Comparison of ENCODE assay signal across 26 mouse cellular contexts in genomic region chr11:112720652-112721051, GRCm38 (mm10).
DNase-seq lines count a peak whose midpoint lies in the region; ATAC-seq and TF ChIP-seq lines count a peak whose summit lies in the region.
"Had no signal": no experiment of that assay in that cellular context is flagged by ENCODE, and none has a peak within 500 bp of the region (broad histone marks: within the 10 kb centered on the region; RNA-seq: fewer than 3 reads in every experiment).

No protein-coding gene starts in this region.

- H3K9ac ChIP-seq in intestine, embryonic 15.5 days: no peak overlapping the region
- H3K9ac ChIP-seq in intestine, postnatal 0 days (ENCODE audit: low read depth, low read length): no peak overlapping the region
- H3K9ac ChIP-seq in liver, adult 2 months (ENCODE audit: low read depth, low read length): no peak overlapping the region
- no peak overlapping the region for H3K9ac ChIP-seq in liver, embryonic 11.5 days (ENCODE audit: low read depth, low read length)
- H3K9ac ChIP-seq: embryonic facial prominence, embryonic 12.5 days; embryonic facial prominence, embryonic 15.5 days; forebrain, embryonic 12.5 days; forebrain, embryonic 15.5 days; heart, embryonic 12.5 days; heart, embryonic 15.5 days; hindbrain, embryonic 14.5 days had no signal

- no peaks in the 10 kb centered on the region for H3K4me1 ChIP-seq in intestine, embryonic 15.5 days (replicated peaks)
- no peaks in the 10 kb centered on the region for H3K4me1 ChIP-seq in intestine, postnatal 0 days (replicated peaks; ENCODE audit: control insufficient read depth, insufficient read depth, low read length)
- H3K4me1 ChIP-seq in liver, adult 2 months (ENCODE audit: control insufficient read depth, insufficient read depth, low read length): peaks cover 10% of the 10 kb centered on the region
- H3K4me1 ChIP-seq in liver, embryonic 11.5 days (replicated peaks; ENCODE audit: control insufficient read depth, insufficient read depth, low read length): no peaks in the 10 kb centered on the region; the same call in 1 of the 2 replicates
- H3K4me1 ChIP-seq: embryonic facial prominence, embryonic 12.5 days; embryonic facial prominence, embryonic 15.5 days; forebrain, embryonic 12.5 days; forebrain, embryonic 15.5 days had no signal

- WGBS in intestine, embryonic 15.5 days: 60% methylated on average over 4 of the region's 4 CpGs
- WGBS in intestine, postnatal 0 days: 43% methylated on average over 4 of the region's 4 CpGs
- WGBS in liver, adult 2 months: 36% methylated on average over 4 of the region's 4 CpGs
- WGBS in liver, embryonic 11.5 days: 81% methylated on average over 4 of the region's 4 CpGs

- H3K9me3 ChIP-seq in intestine, embryonic 15.5 days: no peaks in the 10 kb centered on the region
- H3K9me3 ChIP-seq in intestine, postnatal 0 days (ENCODE audit: control insufficient read depth): no peaks in the 10 kb centered on the region
- H3K9me3 ChIP-seq in liver, embryonic 11.5 days (ENCODE audit: control insufficient read depth, low read length): no peaks in the 10 kb centered on the region
- H3K9me3 ChIP-seq: embryonic facial prominence, embryonic 12.5 days; embryonic facial prominence, embryonic 15.5 days; heart, embryonic 15.5 days had no signal

- no peak overlapping the region for H3ac ChIP-seq in C2C12 (ENCODE audit: control insufficient read depth, insufficient read length, low read depth)

- no peak overlapping the region for H3K4me3 ChIP-seq in intestine, embryonic 15.5 days (replicated peaks)
- H3K4me3 ChIP-seq in intestine, postnatal 0 days (ENCODE audit: low read depth, low read length): no peak overlapping the region
- H3K4me3 ChIP-seq in liver, adult 2 months (ENCODE audit: insufficient read depth, low read depth, low read length): no peak overlapping the region
- no peak overlapping the region for H3K4me3 ChIP-seq in liver, embryonic 11.5 days (ENCODE audit: low read depth, low read length)
- H3K4me3 ChIP-seq in C2C12 (ENCODE audit: insufficient read depth, poor library complexity, severe bottlenecking): no peak overlapping the region
- H3K4me3 ChIP-seq: embryonic facial prominence, embryonic 12.5 days; embryonic facial prominence, embryonic 15.5 days; forebrain, embryonic 12.5 days; forebrain, embryonic 15.5 days; heart, embryonic 12.5 days; heart, embryonic 15.5 days had no signal

- no peaks in the 10 kb centered on the region for H3K36me3 ChIP-seq in intestine, embryonic 15.5 days
- H3K36me3 ChIP-seq in intestine, postnatal 0 days (ENCODE audit: control insufficient read depth, insufficient read depth): no peaks in the 10 kb centered on the region
- H3K36me3 ChIP-seq in liver, adult 2 months (ENCODE audit: control insufficient read depth, insufficient read depth, low read length): no peaks in the 10 kb centered on the region
- H3K36me3 ChIP-seq in liver, embryonic 11.5 days (ENCODE audit: control insufficient read depth, insufficient read depth, low read length): no peaks in the 10 kb centered on the region
- H3K36me3 ChIP-seq in C2C12 (ENCODE audit: control insufficient read depth, insufficient read depth): no peaks in the 10 kb centered on the region
- H3K36me3 ChIP-seq: embryonic facial prominence, embryonic 12.5 days; embryonic facial prominence, embryonic 15.5 days; forebrain, embryonic 12.5 days; forebrain, embryonic 15.5 days; heart, embryonic 12.5 days; heart, embryonic 15.5 days had no signal

- H3K27ac ChIP-seq in intestine, embryonic 15.5 days: no peak overlapping the region
- no peak overlapping the region for H3K27ac ChIP-seq in intestine, postnatal 0 days (ENCODE audit: low read depth, low read length)
- peak overlapping the region; percentile 10; the same call in 1 of the 2 replicates for H3K27ac ChIP-seq in liver, adult 2 months (replicated peaks; ENCODE audit: insufficient read depth, low read depth, low read length)
- H3K27ac ChIP-seq in liver, embryonic 11.5 days (ENCODE audit: low read depth, low read length): no peak overlapping the region
- H3K27ac ChIP-seq: embryonic facial prominence, embryonic 12.5 days; embryonic facial prominence, embryonic 15.5 days; forebrain, embryonic 12.5 days; forebrain, embryonic 15.5 days; heart, embryonic 15.5 days; hindbrain, embryonic 14.5 days; hindbrain, postnatal 0 days had no signal

- H3K4me2 ChIP-seq in intestine, embryonic 15.5 days (replicated peaks): no peak overlapping the region
- H3K4me2 ChIP-seq in intestine, postnatal 0 days (replicated peaks; ENCODE audit: low read depth): no peak overlapping the region
- H3K4me2 ChIP-seq in liver, embryonic 11.5 days: no peak overlapping the region
- H3K4me2 ChIP-seq: embryonic facial prominence, embryonic 12.5 days; embryonic facial prominence, embryonic 15.5 days; forebrain, embryonic 12.5 days; forebrain, embryonic 15.5 days; heart, embryonic 12.5 days; heart, embryonic 15.5 days; hindbrain, embryonic 14.5 days had no signal

- peak; percentile 93 for DNase-seq in liver, adult 2 months (ENCODE audit: extremely low read depth, low read depth, low spot score)
- no peak for DNase-seq in liver, embryonic 11.5 days (ENCODE audit: low spot score)
- peak; percentile 99 for DNase-seq in gonadal fat pad, adult 2 months (ENCODE audit: low read depth)
- no peak for DNase-seq in ovary, adult 18-20 months (ENCODE audit: low spot score)
- DNase-seq: adrenal gland, adult 2 months; adrenal gland, postnatal 14 days; B cell, adult 2 months; cerebellum, adult 11 months; cerebellum, adult 2 months; cerebellum, adult 9-11 months; cerebellum, postnatal 25 days; gastrocnemius, postnatal 25 days; heart, postnatal 10 days; heart, postnatal 4 days had no signal

- no peak for TF ChIP-seq CTCF in intestine, postnatal 0 days (IDR thresholded peaks at IDR 0.05; ENCODE audit: low read depth)
- no peak for TF ChIP-seq CTCF in liver, adult 2 months (IDR thresholded peaks at IDR 0.05; ENCODE audit: low read depth, low read length)
- no peak for TF ChIP-seq CTCF in C2C12 (IDR thresholded peaks at IDR 0.05; ENCODE audit: control insufficient read depth, insufficient read depth, insufficient read length)

- H3K27me3 ChIP-seq in intestine, embryonic 15.5 days (replicated peaks): no peaks in the 10 kb centered on the region
- no peaks in the 10 kb centered on the region for H3K27me3 ChIP-seq in intestine, postnatal 0 days (replicated peaks; ENCODE audit: control insufficient read depth, insufficient read depth, low read length)
- no peaks in the 10 kb centered on the region for H3K27me3 ChIP-seq in liver, adult 2 months (ENCODE audit: control insufficient read depth, insufficient read depth, low read length)
- no peaks in the 10 kb centered on the region for H3K27me3 ChIP-seq in liver, embryonic 11.5 days (replicated peaks; ENCODE audit: control insufficient read depth, insufficient read depth, low read length)
- no peaks in the 10 kb centered on the region for H3K27me3 ChIP-seq in C2C12 (ENCODE audit: control insufficient read depth, insufficient read depth, insufficient read length)
- H3K27me3 ChIP-seq: embryonic facial prominence, embryonic 12.5 days; embryonic facial prominence, embryonic 15.5 days; forebrain, embryonic 12.5 days; forebrain, embryonic 15.5 days; heart, embryonic 12.5 days; heart, embryonic 15.5 days had no signal

- no peaks in the 10 kb centered on the region for H3K79me3 ChIP-seq in C2C12 (ENCODE audit: low read depth)

- ATAC-seq in intestine, embryonic 15.5 days: peak; percentile 51; the same call in 1 of the 2 replicates
- ATAC-seq in intestine, postnatal 0 days: no peak
- ATAC-seq in liver, embryonic 11.5 days (replicated peaks; ENCODE audit: low FRiP score): no peak
- ATAC-seq: CD4-positive, CD25-positive, alpha-beta regulatory T cell, adult 4 months; forebrain, embryonic 15.5 days; hindbrain, postnatal 0 days had no signal

- no peaks in the 10 kb centered on the region for H3K79me2 ChIP-seq in liver, adult 2 months (ENCODE audit: control insufficient read depth, insufficient read depth, low read length)
- no peaks in the 10 kb centered on the region for H3K79me2 ChIP-seq in C2C12 (ENCODE audit: control insufficient read depth, insufficient read depth)

- no peak for TF ChIP-seq POLR2A in liver, adult 2 months (IDR thresholded peaks at IDR 0.05; ENCODE audit: extremely low read depth, insufficient read depth, low read length)

TF ChIP-seq in C2C12, 6 proteins besides CTCF, POLR2A, EP300 and RAD21:
- TF ChIP-seq MYOD1 (IDR thresholded peaks at IDR 0.05; ENCODE audit: control insufficient read depth, insufficient read length, low read depth) (peak; percentile 15), MYOG (IDR thresholded peaks at IDR 0.05; ENCODE audit: control insufficient read depth, extremely low read depth, insufficient read length) (no peak)
TF ChIP-seq in C2C12: peak in this region for 1.

Comparison
In these comparisons a context has a peak if more than half of its experiments do, and no peak if none do; other contexts are left out.
1. DNase-seq: peak in liver, adult 2 months (single experiment) and gonadal fat pad, adult 2 months (single experiment); none in liver, embryonic 11.5 days (single experiment) and ovary, adult 18-20 months (single experiment).